8 mouse cellular contexts compared by ENCODE assay signal in genomic region chr12:13083337-13084054, GRCm38 (mm10).
DNase-seq lines count a peak whose midpoint lies in the region; ATAC-seq lines count a peak whose summit lies in the region.

No protein-coding gene starts in this region.

- H3K9me3 ChIP-seq in heart, embryonic 12.5 days (replicated peaks), result peaks cover 3% of the 10 kb centered on the region; the same call in 1 of the 2 replicates
- no peaks in the 10 kb centered on the region for H3K9me3 ChIP-seq in forebrain, embryonic 12.5 days
- H3K9me3 ChIP-seq in hindbrain, embryonic 15.5 days, result no peaks in the 10 kb centered on the region
- H3K9me3 ChIP-seq in midbrain, embryonic 16.5 days (replicated peaks; ENCODE audit: control insufficient read depth, low read length, poor library complexity, severe bottlenecking), result no peaks in the 10 kb centered on the region

- H3K4me1 ChIP-seq in heart, embryonic 12.5 days (replicated peaks), result peaks cover 10% of the 10 kb centered on the region
- peaks cover 7% of the 10 kb centered on the region for H3K4me1 ChIP-seq in forebrain, embryonic 12.5 days
- no peaks in the 10 kb centered on the region; the same call in 1 of the 2 replicates for H3K4me1 ChIP-seq in hindbrain, embryonic 15.5 days (replicated peaks)
- no peaks in the 10 kb centered on the region for H3K4me1 ChIP-seq in midbrain, embryonic 16.5 days (ENCODE audit: control insufficient read depth, insufficient read depth, low read length)

- H3K9ac ChIP-seq in heart, embryonic 12.5 days, result no peak overlapping the region
- H3K9ac ChIP-seq in forebrain, embryonic 12.5 days, result no peak overlapping the region
- no peak overlapping the region for H3K9ac ChIP-seq in hindbrain, embryonic 15.5 days
- no peak overlapping the region for H3K9ac ChIP-seq in midbrain, embryonic 16.5 days (ENCODE audit: low read depth, low read length)

- 0 out of 2 replicates have a peak, but pooled peaks cover 4% of the 10 kb centered on the region for H3K27me3 ChIP-seq in heart, embryonic 12.5 days (replicated peaks)
- 0 out of 2 replicates have a peak, but pooled peaks cover 3% of the 10 kb centered on the region for H3K27me3 ChIP-seq in forebrain, embryonic 12.5 days
- H3K27me3 ChIP-seq in hindbrain, embryonic 15.5 days, result no peaks in the 10 kb centered on the region
- no peaks in the 10 kb centered on the region for H3K27me3 ChIP-seq in midbrain, embryonic 16.5 days (ENCODE audit: control insufficient read depth, insufficient read depth, low read depth, low read length)

- intact Hi-C loops in heart, postnatal 25 days (cut with DNase I), result no loop called here

- no peak overlapping the region for H3K27ac ChIP-seq in heart, embryonic 12.5 days (ENCODE audit: poor library complexity, severe bottlenecking)
- no peak overlapping the region for H3K27ac ChIP-seq in forebrain, embryonic 12.5 days
- no peak overlapping the region for H3K27ac ChIP-seq in hindbrain, embryonic 15.5 days (replicated peaks)
- no peak overlapping the region for H3K27ac ChIP-seq in midbrain, embryonic 16.5 days (ENCODE audit: low read length)

- ATAC-seq in heart, embryonic 12.5 days (ENCODE audit: insufficient number of reproducible peaks, low FRiP score), result peak; percentile 63; the same call in 1 of the 2 replicates
- peak; percentile 74 for ATAC-seq in forebrain, embryonic 12.5 days (ENCODE audit: low FRiP score)
- peak; percentile 71 for ATAC-seq in hindbrain, embryonic 15.5 days (ENCODE audit: low FRiP score, low read depth)
- ATAC-seq in midbrain, embryonic 16.5 days, result peak; percentile 83

- no peaks in the 10 kb centered on the region for H3K36me3 ChIP-seq in heart, embryonic 12.5 days
- no peaks in the 10 kb centered on the region for H3K36me3 ChIP-seq in forebrain, embryonic 12.5 days (replicated peaks)
- H3K36me3 ChIP-seq in hindbrain, embryonic 15.5 days, result no peaks in the 10 kb centered on the region
- H3K36me3 ChIP-seq in midbrain, embryonic 16.5 days (ENCODE audit: control insufficient read depth, insufficient read depth, low read length), result no peaks in the 10 kb centered on the region

- H3K4me3 ChIP-seq in heart, embryonic 12.5 days, result no peak overlapping the region
- H3K4me3 ChIP-seq in forebrain, embryonic 12.5 days (replicated peaks), result no peak overlapping the region
- H3K4me3 ChIP-seq in hindbrain, embryonic 15.5 days, result no peak overlapping the region
- no peak overlapping the region for H3K4me3 ChIP-seq in midbrain, embryonic 16.5 days (ENCODE audit: low read depth, low read length)

- 31% methylated on average over 8 of the region's 8 CpGs for WGBS in heart, embryonic 12.5 days
- 49% methylated on average over 8 of the region's 8 CpGs for WGBS in forebrain, embryonic 12.5 days
- 33% methylated on average over 8 of the region's 8 CpGs for WGBS in hindbrain, embryonic 15.5 days
- whole genome bisulfite sequencing in midbrain, embryonic 16.5 days, result 39% methylated on average over 8 of the region's 8 CpGs

- no peak overlapping the region for H3K4me2 ChIP-seq in heart, embryonic 12.5 days
- no peak overlapping the region for H3K4me2 ChIP-seq in forebrain, embryonic 12.5 days
- H3K4me2 ChIP-seq in hindbrain, embryonic 15.5 days, result no peak overlapping the region
- H3K4me2 ChIP-seq in midbrain, embryonic 16.5 days (ENCODE audit: low read length), result no peak overlapping the region

- no peak for DNase-seq in heart, postnatal 25 days (ENCODE audit: low spot score)
- no peak for DNase-seq in spleen, postnatal 4 days (ENCODE audit: low spot score in 2 of 2)
- DNase-seq in urinary bladder, adult 18-20 months (ENCODE audit: low spot score in 2 of 2), result no peak
- no peak for DNase-seq in thymus, postnatal 0 days (ENCODE audit: low spot score)
